Mouse (Mus musculus) lung, postnatal 0 days (tissue): Measurements from ENCODE around the gene Pla2g1b. TPM values are rescaled to one million over a fixed set of nuclear protein-coding genes. Genes with fewer than 3 reads are reported as not detected.
A peak's percentile ranks its signal among the peaks of the same experiment; 100 is the strongest.
"Not testable (repeated sequence)": the region's sequence is repeated elsewhere in the genome, so short reads cannot be mapped to it uniquely, and the experiment has no call there.

Source experiments
- ATAC-seq: fragments of 200-750 bp; cut with Nextera tagmentation; 2 replicates; pipeline ENCODE4 v1.8.0; 2017; ENCODE audit warnings: moderate library complexity
- DNase-seq: peaks from one replicate; pipeline ENCODE4 v3.0.0-alpha.2; 2016; ENCODE audit warnings: low spot score
- H3K27ac ChIP-seq: fragments of 300-500 bp; sonication (generic); 2 replicates; pipeline ENCODE4 v1.5.1; 2014; ENCODE audit warnings: antibody characterized with exemption, mild to moderate bottlenecking, low read length, mixed read lengths
- H3K27me3 ChIP-seq: fragments of 300-500 bp; sonication (generic); replicated peaks from 2 replicates; pipeline ENCODE4 v1.6.1; 2014; ENCODE audit warnings: low read length, mixed read lengths; ENCODE audit not compliant: insufficient read depth
- H3K36me3 ChIP-seq: fragments of 300-500 bp; sonication (generic); 2 replicates; pipeline ENCODE4 v1.6.1; 2014; ENCODE audit warnings: low read length, mixed read lengths; ENCODE audit not compliant: insufficient read depth
- H3K4me1 ChIP-seq: fragments of 300-500 bp; sonication (generic); 2 replicates; pipeline ENCODE4 v1.6.1; 2014; ENCODE audit warnings: antibody characterized with exemption, low read depth, low read length, mixed read lengths; ENCODE audit not compliant: insufficient read depth
- H3K4me2 ChIP-seq: fragments of 300-500 bp; sonication (generic); replicated peaks from 2 replicates; pipeline ENCODE4 v1.6.1; 2014; ENCODE audit warnings: low read depth, mild to moderate bottlenecking, low read length, moderate library complexity, mixed read lengths
- H3K4me3 ChIP-seq: fragments of 300-500 bp; sonication (generic); 2 replicates; pipeline ENCODE4 v1.5.1; 2014; ENCODE audit warnings: low read depth, low read length
- H3K9ac ChIP-seq: fragments of 300-500 bp; sonication (generic); replicated peaks from 2 replicates; pipeline ENCODE4 v1.6.1; 2014; ENCODE audit warnings: low read depth, mild to moderate bottlenecking
- H3K9me3 ChIP-seq: fragments of 300-500 bp; sonication (generic); 2 replicates; pipeline ENCODE4 v1.6.1; 2016; ENCODE audit warnings: low read length, mixed read lengths
- CTCF ChIP-seq: IDR thresholded peaks from 2 replicates; pipeline ENCODE4 v1.5.1; 2016; ENCODE audit warnings: antibody characterized with exemption, mild to moderate bottlenecking
- EP300 ChIP-seq: IDR thresholded peaks from 2 replicates; pipeline ENCODE4 v1.6.1; 2016; ENCODE audit warnings: antibody characterized with exemption, mild to moderate bottlenecking, control low read depth
- WGBS: fragments of 180-500 bp; shearing (Covaris S2); extraction: QIAGEN DNeasy Blood & Tissue Kit; methylation state at CpG from one replicate; pipeline ENCODE4 v1.1.7; 2014; 5-methylcytosine and 5-hydroxymethylcytosine counted together
- polyA plus RNA-seq: library from polyadenylated mRNA; unstranded; fragments of >200 nt; fragmentation: Nextera tagmentation; extraction: Ambion mirVana; gene quantifications from 2 replicates; pipeline ENCODE4 v1.2.1, GENCODE M21; 2015

Pla2g1b gene
- polyA plus RNA-seq, 1 experiment from 2014 or later, result 71.7 TPM

GRCm38 (mm10) chr5:115513721-115514120, 47.7 kb downstream of the Pla2g1b start:
- no peak for DNase-seq
- no peak overlapping the region for H3K4me2 ChIP-seq
- no peak overlapping the region for H3K4me3 ChIP-seq
- ATAC-seq, result no peak
- no peak for TF ChIP-seq CTCF
- no peak for TF ChIP-seq EP300
- 90% methylated on average over 16 of the region's 16 CpGs for WGBS
- H3K9me3 ChIP-seq, result no peaks in the 10 kb centered on the region
- peak overlapping the region; percentile 87; the same call in 1 of the 2 replicates for H3K27ac ChIP-seq
- H3K4me1 ChIP-seq, result peaks cover 8% of the 10 kb centered on the region; the same call in 1 of the 2 replicates
- no peaks in the 10 kb centered on the region for H3K36me3 ChIP-seq
- H3K27me3 ChIP-seq, result no peaks in the 10 kb centered on the region
- H3K9ac ChIP-seq, result no peak overlapping the region

DNA sequence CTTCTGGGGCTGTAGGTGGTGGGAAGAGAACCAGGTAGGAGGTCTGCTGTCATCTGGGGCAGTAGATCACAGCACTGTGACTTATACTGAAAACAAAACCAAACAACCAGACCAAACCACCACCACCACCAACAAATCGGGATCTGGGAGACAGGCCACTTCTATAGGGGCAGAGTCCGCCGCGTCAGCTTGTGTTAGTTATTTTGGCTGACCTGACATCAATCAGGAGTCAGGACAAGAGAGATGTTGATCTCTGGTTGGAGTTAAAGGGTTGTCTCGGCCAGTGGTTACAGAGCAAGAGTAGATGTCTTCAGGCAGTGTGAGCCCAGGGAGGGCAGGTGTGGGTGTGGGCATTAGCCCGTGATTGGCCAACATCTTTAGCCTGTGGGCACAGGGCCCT, 48.3 kb downstream of the Pla2g1b start:
- 53% methylated on average over 6 of the region's 6 CpGs for WGBS
- TF ChIP-seq EP300 (no peak), CTCF (no peak)
- ATAC-seq, result peak; percentile 11
- Histone ChIP-seq H3K27ac (peak overlapping the region; percentile 87), H3K36me3 (no peaks in the 10 kb centered on the region), H3K9me3 (no peaks in the 10 kb centered on the region), H3K27me3 (no peaks in the 10 kb centered on the region), H3K4me2 (peak overlapping the region; percentile 46; the same call in 1 of the 2 replicates), H3K4me3 (no peak overlapping the region), H3K9ac (no peak overlapping the region), H3K4me1 (peaks cover 5% of the 10 kb centered on the region; the same call in 1 of the 2 replicates)
- no peak for DNase-seq

- 11% methylated on average over 20 of the region's 20 CpGs for WGBS
- H3K4me1 ChIP-seq, result peaks cover 7% of the 10 kb centered on the region; the same call in 1 of the 2 replicates
Measured at GRCm38 (mm10) chr5:115514896-115515587, 49.0 kb downstream of the Pla2g1b start.

GRCm38 (mm10) chr5:115516081-115516907, 50.2 kb downstream of the Pla2g1b start:
- peaks cover 17% of the 10 kb centered on the region; the same call in 1 of the 2 replicates for H3K4me1 ChIP-seq
- DNase-seq (peak; percentile 79), ATAC-seq (peak; percentile 61)
- no peaks in the 10 kb centered on the region for H3K9me3 ChIP-seq
- H3K27ac ChIP-seq, result peak overlapping the region; percentile 87
- no peaks in the 10 kb centered on the region for H3K27me3 ChIP-seq
- H3K9ac ChIP-seq, result no peak overlapping the region
- TF ChIP-seq EP300 (peak; percentile 76), CTCF (no peak)
- WGBS, result 64% methylated on average over 32 of the region's 32 CpGs
- H3K36me3 ChIP-seq, result no peaks in the 10 kb centered on the region
- no peak overlapping the region for H3K4me3 ChIP-seq
- peak overlapping the region; percentile 14; the same call in 1 of the 2 replicates for H3K4me2 ChIP-seq

More at GRCm38 (mm10) chr5:115514896-115515587, 49.0 kb downstream of the Pla2g1b start:
- Histone ChIP-seq H3K4me3 (peak overlapping the region; percentile 2; the same call in 1 of the 2 replicates), H3K9me3 (no peaks in the 10 kb centered on the region), H3K27me3 (no peaks in the 10 kb centered on the region), H3K9ac (peak overlapping the region; percentile 39; the same call in 1 of the 2 replicates), H3K4me2 (peak overlapping the region; percentile 46), H3K36me3 (no peaks in the 10 kb centered on the region), H3K27ac (peak overlapping the region; percentile 87)
- DNase-seq, result peak; percentile 95
- peak; percentile 86 for ATAC-seq
- TF ChIP-seq EP300 (peak; percentile 82), CTCF (no peak)

- TF ChIP-seq EP300 (no peak), CTCF (no peak)
- ATAC-seq, result no peak
- H3K27me3 ChIP-seq, result no peaks in the 10 kb centered on the region
- H3K4me1 ChIP-seq, result peaks cover 23% of the 10 kb centered on the region
- H3K9me3 ChIP-seq, result no peaks in the 10 kb centered on the region
- DNase-seq, result no peak
- no peaks in the 10 kb centered on the region for H3K36me3 ChIP-seq
- no peak overlapping the region for H3K9ac ChIP-seq
- no peak overlapping the region for H3K4me2 ChIP-seq
- no peak overlapping the region for H3K4me3 ChIP-seq
- peak overlapping the region; percentile 87 for H3K27ac ChIP-seq
- 68% methylated on average over 7 of the region's 7 CpGs for WGBS
Measured at GRCm38 (mm10) chr5:115516908-115517307, 50.8 kb downstream of the Pla2g1b start.

GRCm38 (mm10) chr5:115517501-115517900, 51.4 kb downstream of the Pla2g1b start:
- 86% methylated on average over 9 of the region's 9 CpGs for WGBS
- DNase-seq (no peak), ATAC-seq (no peak)
- peaks cover 27% of the 10 kb centered on the region for H3K4me1 ChIP-seq
- H3K36me3 ChIP-seq, result no peaks in the 10 kb centered on the region
- H3K9ac ChIP-seq, result no peak overlapping the region
- no peak overlapping the region for H3K4me2 ChIP-seq
- H3K27me3 ChIP-seq, result no peaks in the 10 kb centered on the region
- TF ChIP-seq EP300 (no peak), CTCF (no peak)
- peak overlapping the region; percentile 87 for H3K27ac ChIP-seq
- H3K9me3 ChIP-seq, result no peaks in the 10 kb centered on the region
- no peak overlapping the region for H3K4me3 ChIP-seq

DNA sequence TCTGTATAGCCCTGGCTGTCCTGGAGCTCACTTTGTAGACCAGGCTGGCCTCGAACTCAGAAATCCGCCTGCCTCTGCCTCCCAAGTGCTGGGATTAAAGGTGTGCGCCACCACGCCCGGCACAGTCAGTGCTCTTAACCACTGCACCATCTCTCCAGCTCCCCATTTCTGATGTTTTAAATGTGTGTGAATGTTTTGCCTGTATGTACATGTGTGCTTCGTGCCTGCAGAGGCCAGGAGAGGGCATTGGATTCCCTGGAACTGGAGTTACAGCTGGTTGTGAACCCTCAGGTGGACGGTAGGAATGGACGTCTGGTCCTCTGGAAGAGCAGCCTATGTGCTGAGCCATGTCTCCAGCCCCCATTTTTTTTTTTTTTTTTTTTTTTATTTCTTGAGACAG, 52.2 kb downstream of the Pla2g1b start:
- H3K4me1 ChIP-seq, result peaks cover 33% of the 10 kb centered on the region
- H3K4me2 ChIP-seq, result not testable (repeated sequence)

More for the DNA sequence above, 52.2 kb downstream of the Pla2g1b start:
- H3K27ac ChIP-seq, ATAC-seq, DNase-seq, H3K27me3 ChIP-seq, H3K9me3 ChIP-seq, H3K4me3 ChIP-seq, H3K36me3 ChIP-seq, H3K9ac ChIP-seq: not testable (repeated sequence)
- 94% methylated on average over 6 of the region's 8 CpGs for WGBS
